Mouse (Mus musculus) embryonic facial prominence, embryonic 14.5 days (tissue): ENCODE results near the gene Mrpl48. TPM values are rescaled to one million over a fixed set of nuclear protein-coding genes. Genes with fewer than 3 reads are reported as not detected.
A peak's percentile ranks its signal among the peaks of the same experiment; 100 is the strongest.

Experiments used
- ATAC-seq: fragments of 200-750 bp; cut with Nextera tagmentation; 2 replicates; pipeline ENCODE4 v1.8.0; 2017; ENCODE audit warnings: low read depth, moderate number of reproducible peaks, moderate TSS enrichment
- DNase-seq: peaks from one replicate; pipeline ENCODE4 v3.0.0-alpha.2; 2015; ENCODE audit warnings: low spot score
- H3K27ac ChIP-seq: fragments of 300-500 bp; sonication (generic); replicated peaks from 2 replicates; pipeline ENCODE4 v1.5.1; 2014; ENCODE audit warnings: low read depth, mild to moderate bottlenecking, low read length, moderate library complexity
- H3K27me3 ChIP-seq: fragments of 300-500 bp; sonication (generic); replicated peaks from 2 replicates; pipeline ENCODE4 v1.6.1; 2014; ENCODE audit warnings: low read length; ENCODE audit not compliant: control insufficient read depth, insufficient read depth
- H3K36me3 ChIP-seq: fragments of 300-500 bp; sonication (generic); 2 replicates; pipeline ENCODE4 v1.6.1; 2014; ENCODE audit warnings: low read length, mixed read lengths; ENCODE audit not compliant: control insufficient read depth, insufficient read depth
- H3K4me1 ChIP-seq: fragments of 300-500 bp; sonication (generic); 2 replicates; pipeline ENCODE4 v1.6.1; 2014; ENCODE audit warnings: antibody characterized with exemption, low read length; ENCODE audit not compliant: control insufficient read depth, insufficient read depth
- H3K4me2 ChIP-seq: fragments of 300-500 bp; sonication (generic); 2 replicates; pipeline ENCODE4 v1.6.1; 2014; ENCODE audit warnings: low read depth, mild to moderate bottlenecking, low read length, moderate library complexity, mixed read lengths
- H3K4me3 ChIP-seq: fragments of 300-500 bp; sonication (generic); 2 replicates; pipeline ENCODE4 v1.5.1; 2014; ENCODE audit warnings: low read depth, mild to moderate bottlenecking, low read length
- H3K9ac ChIP-seq: fragments of 300-500 bp; sonication (generic); 2 replicates; pipeline ENCODE4 v1.6.1; 2014; ENCODE audit warnings: low read depth, mild to moderate bottlenecking, low read length, moderate library complexity, mixed read lengths
- H3K9me3 ChIP-seq: fragments of 300-500 bp; sonication (generic); 2 replicates; pipeline ENCODE4 v1.6.1; 2016; ENCODE audit warnings: low read length; ENCODE audit not compliant: control insufficient read depth
- WGBS: fragments of 180-500 bp; shearing (Covaris S2); extraction: QIAGEN DNeasy Blood & Tissue Kit; methylation state at CpG from one replicate; pipeline ENCODE4 v1.1.7; 2014; 5-methylcytosine and 5-hydroxymethylcytosine counted together
- polyA plus RNA-seq: library from polyadenylated mRNA; unstranded; fragments of >200 nt; fragmentation: Nextera tagmentation; extraction: Ambion mirVana; gene quantifications from 2 replicates; pipeline ENCODE4 v1.2.1, GENCODE M21; 2014

Mrpl48 gene
- polyA plus RNA-seq, 1 experiment from 2014 or later: 84.5 TPM

DNA sequence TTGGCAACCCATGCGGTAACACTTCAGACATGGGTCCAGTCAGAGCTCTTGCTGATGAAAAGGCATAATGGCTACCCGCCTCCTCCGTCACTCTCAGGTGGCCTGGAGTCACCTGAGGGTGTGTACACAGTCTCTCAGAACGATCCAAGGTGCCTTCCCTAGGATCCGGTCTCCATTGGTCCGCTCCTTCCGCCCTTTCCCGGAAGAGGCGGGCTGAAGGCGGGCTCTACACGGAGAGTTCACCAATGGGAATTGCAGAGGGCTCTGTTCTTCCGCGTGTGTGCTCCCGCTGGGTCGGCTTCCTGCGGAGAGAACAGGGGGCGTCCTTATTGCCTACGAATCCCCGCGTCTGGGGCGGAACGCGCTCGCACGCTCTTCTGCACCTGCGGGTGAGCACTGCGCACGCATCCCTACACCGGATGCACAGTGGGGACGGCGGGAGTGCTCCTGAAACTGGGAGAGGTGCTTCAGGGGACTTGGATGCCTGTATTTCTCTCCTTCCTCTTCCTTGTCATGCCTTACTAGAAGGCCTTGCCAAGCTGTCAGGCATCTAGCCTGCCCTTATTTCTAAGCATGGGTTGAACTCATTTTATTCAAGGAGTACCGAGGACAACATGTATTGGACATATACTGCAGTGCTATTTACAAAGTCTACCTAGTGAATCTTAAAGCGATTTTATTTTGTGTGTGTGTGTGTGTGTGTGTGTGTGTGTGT is 71.1 kb downstream of the Mrpl48 start, which contains the start of gene Coa4:
Gene Coa4 (plus strand): TSS at position 268 of the 715 bp plus-strand sequence.
- DNase-seq: peak; percentile 98
- H3K36me3 ChIP-seq: peaks cover 19% of the 10 kb centered on the region
- H3K9ac ChIP-seq: peak within 1 kb of the TSS; percentile 80
- peaks cover 8% of the 10 kb centered on the region for H3K4me1 ChIP-seq
- peak; percentile 100 for ATAC-seq
- WGBS: under 1% methylated on average over 24 of the region's 33 CpGs
- peak within 1 kb of the TSS; percentile 73 for H3K4me3 ChIP-seq
- no peaks in the 10 kb centered on the region for H3K9me3 ChIP-seq
- H3K27ac ChIP-seq: peak within 1 kb of the TSS; percentile 71; the same call in 1 of the 2 replicates
- peak within 1 kb of the TSS; percentile 64 for H3K4me2 ChIP-seq
- no peaks in the 10 kb centered on the region for H3K27me3 ChIP-seq

GRCm38 (mm10) chr7:100535831-100536230 is 72.3 kb downstream of the Mrpl48 start:
- ATAC-seq (no peak), DNase-seq (no peak)
- Histone ChIP-seq H3K9me3 (no peaks in the 10 kb centered on the region), H3K36me3 (peaks cover 19% of the 10 kb centered on the region), H3K4me1 (peaks cover 8% of the 10 kb centered on the region), H3K27me3 (no peaks in the 10 kb centered on the region), H3K4me3 (no peak overlapping the region), H3K4me2 (no peak overlapping the region), H3K9ac (no peak overlapping the region), H3K27ac (no peak overlapping the region)
- WGBS: 82% methylated on average over 2 of the region's 2 CpGs

DNA sequence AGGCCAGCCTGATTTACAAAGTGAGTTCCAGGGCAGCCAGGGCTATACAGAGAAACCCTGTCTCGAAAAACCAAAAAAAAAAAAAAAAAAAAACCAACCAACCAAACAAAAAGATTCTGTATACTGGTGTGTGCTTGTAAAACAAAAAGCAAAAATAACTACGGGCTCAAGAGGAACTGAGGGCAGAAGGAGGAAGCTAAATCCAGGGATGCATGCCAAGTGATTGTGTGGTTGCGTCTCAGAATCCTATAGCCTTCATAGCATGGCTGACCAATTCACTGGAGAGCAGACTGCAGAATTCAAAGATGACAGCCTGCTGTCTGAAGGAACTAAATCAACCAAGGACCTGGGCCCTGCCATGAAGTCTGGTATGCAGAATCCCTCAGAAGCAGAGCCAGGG is 73.9 kb downstream of the Mrpl48 start:
- 83% methylated on average over 3 of the region's 3 CpGs for WGBS
- no peaks in the 10 kb centered on the region for H3K27me3 ChIP-seq

DNA sequence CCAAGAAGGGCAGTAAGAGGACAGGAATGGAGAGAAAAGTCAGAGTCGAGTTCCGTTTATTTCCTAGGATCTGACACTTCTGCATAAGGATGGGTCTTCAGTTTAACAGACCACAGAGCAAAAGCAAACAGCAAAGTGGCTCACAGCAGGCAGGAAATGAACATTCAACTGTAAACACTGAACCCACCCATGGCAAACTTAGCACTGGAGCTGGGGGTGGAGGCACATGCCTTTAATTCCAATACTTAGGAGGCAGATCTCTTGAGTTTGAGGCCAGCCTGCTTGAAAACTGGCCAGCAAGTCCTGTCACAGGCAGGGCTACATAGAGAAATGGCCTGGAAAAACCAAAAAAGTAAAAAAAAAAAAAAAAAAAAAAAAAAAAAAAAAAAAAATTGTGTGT is 74.6 kb downstream of the Mrpl48 start:
- no peak for ATAC-seq
- no peaks in the 10 kb centered on the region for H3K27me3 ChIP-seq
- H3K4me1 ChIP-seq: peaks cover 8% of the 10 kb centered on the region
- H3K4me3 ChIP-seq: no peak overlapping the region
- H3K9me3 ChIP-seq: no peaks in the 10 kb centered on the region
- 52% methylated on average over 2 of the region's 2 CpGs for WGBS
- no peak overlapping the region for H3K4me2 ChIP-seq
- H3K27ac ChIP-seq: no peak overlapping the region
- no peak overlapping the region for H3K9ac ChIP-seq
- no peak for DNase-seq
- H3K36me3 ChIP-seq: no peaks in the 10 kb centered on the region

More for the DNA sequence above, 73.9 kb downstream of the Mrpl48 start:
- ATAC-seq (no peak), DNase-seq (no peak)
- Histone ChIP-seq H3K27ac (no peak overlapping the region), H3K4me3 (no peak overlapping the region), H3K4me2 (no peak overlapping the region), H3K9ac (no peak overlapping the region), H3K9me3 (no peaks in the 10 kb centered on the region), H3K36me3 (peaks cover 5% of the 10 kb centered on the region), H3K4me1 (peaks cover 8% of the 10 kb centered on the region)

DNA sequence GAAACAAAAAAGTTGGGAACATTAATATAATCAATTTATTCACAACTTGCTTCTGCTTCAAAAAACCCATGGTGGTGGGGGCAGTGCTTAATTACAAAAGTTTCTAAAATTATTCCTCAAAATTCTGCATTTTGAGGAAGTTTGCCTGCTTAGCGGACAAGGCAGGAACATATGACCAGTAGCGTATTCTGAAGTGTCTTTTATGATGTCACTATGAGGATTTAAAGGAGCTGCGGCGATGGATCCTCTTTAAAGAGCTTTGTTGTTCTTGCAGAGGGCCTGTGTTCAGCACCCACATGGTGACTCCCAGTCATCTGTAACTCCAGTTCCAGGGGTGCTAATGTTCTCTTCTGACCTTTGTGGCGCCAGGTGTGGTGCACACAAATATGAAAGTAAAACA is 77.3 kb downstream of the Mrpl48 start:
- 86% methylated on average over 5 of the region's 5 CpGs for WGBS
- Histone ChIP-seq H3K9ac (no peak overlapping the region), H3K4me2 (no peak overlapping the region), H3K4me1 (no peaks in the 10 kb centered on the region), H3K27me3 (no peaks in the 10 kb centered on the region), H3K36me3 (no peaks in the 10 kb centered on the region), H3K27ac (no peak overlapping the region), H3K9me3 (no peaks in the 10 kb centered on the region), H3K4me3 (no peak overlapping the region)
- ATAC-seq (no peak), DNase-seq (no peak)

DNA sequence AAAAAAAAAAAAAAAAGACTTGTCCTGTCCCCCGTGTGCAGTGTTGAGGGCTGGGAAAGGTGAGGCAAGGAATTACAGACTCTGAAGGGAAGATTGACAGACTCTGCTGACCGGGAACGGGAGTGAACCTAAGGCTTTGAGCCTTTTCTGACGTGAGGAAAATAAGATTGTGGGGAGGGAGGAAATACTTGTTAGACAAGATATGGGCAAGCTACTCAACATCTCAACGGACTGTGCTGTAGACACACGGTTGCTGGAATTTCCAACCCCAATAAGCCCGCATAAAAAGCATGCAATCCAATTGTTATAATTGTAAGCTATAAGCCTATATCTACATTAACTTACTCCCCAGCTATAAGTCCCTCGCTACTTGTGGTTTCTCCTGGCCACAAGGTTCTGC is 83.4 kb downstream of the Mrpl48 start:
- no peak overlapping the region for H3K4me3 ChIP-seq
- no peak for DNase-seq
- 64% methylated on average over 8 of the region's 8 CpGs for WGBS

DNA sequence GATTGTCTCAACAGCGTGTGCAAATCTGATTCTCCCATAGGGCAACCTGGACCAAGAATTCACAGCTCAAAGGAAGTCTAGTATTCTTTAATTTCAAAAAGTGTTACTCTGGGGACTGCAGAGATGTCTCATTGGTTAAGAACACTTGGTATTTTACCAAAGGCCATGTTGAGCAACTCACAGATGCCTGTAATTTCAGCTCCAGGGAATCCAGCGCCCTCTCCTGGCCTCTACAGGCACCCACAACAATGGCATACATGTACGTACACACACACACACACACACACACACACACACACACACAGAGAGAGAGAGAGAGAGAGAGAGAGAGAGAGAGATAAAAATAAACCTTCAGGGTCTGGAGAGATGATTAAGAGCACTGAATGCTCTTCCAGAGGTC is 85.9 kb downstream of the Mrpl48 start:
- WGBS: 76% methylated on average over 3 of the region's 3 CpGs
- no peak overlapping the region for H3K4me2 ChIP-seq
- H3K27me3 ChIP-seq: no peaks in the 10 kb centered on the region
- H3K9me3 ChIP-seq: no peaks in the 10 kb centered on the region
- no peak overlapping the region for H3K4me3 ChIP-seq
- H3K9ac ChIP-seq: no peak overlapping the region
- H3K36me3 ChIP-seq: no peaks in the 10 kb centered on the region
- H3K27ac ChIP-seq: no peak overlapping the region
- H3K4me1 ChIP-seq: no peaks in the 10 kb centered on the region
- no peak for ATAC-seq
- no peak for DNase-seq

More for the DNA sequence above, 83.4 kb downstream of the Mrpl48 start:
- Histone ChIP-seq H3K9me3 (no peaks in the 10 kb centered on the region), H3K36me3 (no peaks in the 10 kb centered on the region), H3K4me1 (no peaks in the 10 kb centered on the region), H3K9ac (no peak overlapping the region), H3K4me2 (no peak overlapping the region), H3K27ac (no peak overlapping the region), H3K27me3 (no peaks in the 10 kb centered on the region)
- ATAC-seq: no peak

- H3K9me3 ChIP-seq: no peaks in the 10 kb centered on the region
- H3K36me3 ChIP-seq: no peaks in the 10 kb centered on the region
- H3K4me2 ChIP-seq: peak overlapping the region; percentile 38; the same call in 1 of the 2 replicates
- H3K27ac ChIP-seq: no peak overlapping the region
- H3K4me1 ChIP-seq: no peaks in the 10 kb centered on the region
- DNase-seq (peak; percentile 75), ATAC-seq (peak; percentile 68)
- no peak overlapping the region for H3K9ac ChIP-seq
- no peaks in the 10 kb centered on the region for H3K27me3 ChIP-seq
- no peak overlapping the region for H3K4me3 ChIP-seq
- WGBS: 27% methylated on average over 10 of the region's 10 CpGs
These were observed 87.3 kb downstream of the Mrpl48 start for GRCm38 (mm10) chr7:100520663-100521285.
